Mouse (Mus musculus): ENCODE measurements around the gene Hdgfl3.

- TF ChIP-seq CTCF (IDR thresholded peaks at IDR 0.05; ENCODE audit: low read depth) (no peak), EP300 (IDR thresholded peaks at IDR 0.05; ENCODE audit: low read depth) (no peak)
Observed at GRCm38 (mm10) chr7:81860996-81861395, 73.3 kb downstream of the Hdgfl3 start.

All from heart, postnatal 0 days (tissue).